Mouse (Mus musculus): ENCODE data around the gene Zfp526.

DNA sequence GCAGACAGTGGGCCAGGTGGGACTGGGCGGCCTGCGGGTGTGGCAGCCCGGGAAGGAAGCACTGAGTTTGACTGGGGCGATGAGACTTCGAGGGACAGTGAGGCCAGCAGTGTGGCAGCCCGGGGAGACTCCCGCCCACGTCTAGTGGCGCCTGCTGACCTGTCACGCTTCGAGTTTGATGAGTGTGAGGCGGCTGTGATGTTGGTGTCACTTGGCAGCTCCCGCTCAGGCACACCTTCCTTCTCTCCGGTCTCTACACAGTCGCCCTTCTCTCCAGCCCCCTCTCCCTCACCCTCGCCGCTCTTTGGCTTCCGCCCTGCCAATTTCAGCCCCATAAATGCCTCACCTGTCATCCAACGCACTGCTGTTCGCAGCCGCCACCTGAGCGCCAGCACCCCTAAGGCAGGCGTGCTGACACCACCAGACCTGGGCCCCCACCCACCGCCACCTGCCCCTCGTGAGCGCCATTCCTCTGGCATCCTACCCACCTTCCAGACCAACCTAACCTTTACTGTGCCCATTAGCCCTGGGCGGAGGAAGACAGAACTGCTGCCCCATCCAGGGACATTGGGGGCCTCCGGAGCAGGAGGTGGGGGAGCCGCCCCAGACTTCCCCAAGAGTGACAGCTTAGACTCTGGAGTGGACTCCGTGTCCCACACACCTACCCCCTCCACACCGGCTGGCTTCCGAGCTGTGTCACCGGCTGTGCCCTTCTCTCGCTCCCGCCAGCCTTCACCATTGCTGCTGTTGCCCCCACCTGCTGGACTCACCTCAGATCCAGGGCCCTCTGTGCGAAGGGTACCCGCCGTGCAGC, 51.4 kb downstream of the Zfp526 start:
- no peak for TF ChIP-seq POLR2A (IDR thresholded peaks at IDR 0.05; ENCODE audit: extremely low read depth, insufficient read depth, low read length)
- no peak for TF ChIP-seq CTCF (IDR thresholded peaks at IDR 0.05; ENCODE audit: extremely low read depth, insufficient read depth, low read length)
